Mouse (Mus musculus) limb, embryonic 12.5 days (tissue): ENCODE measurements around the gene Krt14. TPM values are rescaled to one million over a fixed set of nuclear protein-coding genes. Genes with fewer than 3 reads are reported as not detected.

Source experiments
- ATAC-seq: fragments of 200-750 bp; cut with Nextera tagmentation; 2 replicates; pipeline ENCODE4 v1.8.0; 2017; ENCODE audit warnings: low read depth, moderate TSS enrichment; ENCODE audit not compliant: insufficient number of reproducible peaks, insufficient read depth, low FRiP score, low TSS enrichment
- H3K27ac ChIP-seq: fragments of 300-500 bp; sonication (generic); 2 replicates; pipeline ENCODE4 v1.5.1; 2016; ENCODE audit warnings: mild to moderate bottlenecking, moderate library complexity
- H3K27me3 ChIP-seq: fragments of 300-500 bp; sonication (generic); 2 replicates; pipeline ENCODE4 v1.6.1; 2016; ENCODE audit warnings: mild to moderate bottlenecking, moderate library complexity
- H3K36me3 ChIP-seq: fragments of 300-500 bp; sonication (generic); 2 replicates; pipeline ENCODE4 v1.6.1; 2016; ENCODE audit warnings: mild to moderate bottlenecking, moderate library complexity
- H3K4me1 ChIP-seq: fragments of 300-500 bp; sonication (generic); replicated peaks from 2 replicates; pipeline ENCODE4 v1.6.1; 2016
- H3K4me2 ChIP-seq: fragments of 300-500 bp; sonication (generic); 2 replicates; pipeline ENCODE4 v1.6.1; 2016; ENCODE audit warnings: mild to moderate bottlenecking, moderate library complexity
- H3K4me3 ChIP-seq: fragments of 300-500 bp; sonication (generic); replicated peaks from 2 replicates; pipeline ENCODE4 v1.5.1; 2016; ENCODE audit warnings: mild to moderate bottlenecking
- H3K9ac ChIP-seq: fragments of 300-500 bp; sonication (generic); replicated peaks from 2 replicates; pipeline ENCODE4 v1.6.1; 2016; ENCODE audit warnings: mild to moderate bottlenecking, moderate library complexity
- H3K9me3 ChIP-seq: fragments of 300-500 bp; sonication (generic); 2 replicates; pipeline ENCODE4 v1.6.1; 2016; ENCODE audit warnings: mild to moderate bottlenecking, moderate library complexity
- whole genome bisulfite sequencing: fragments of 180-500 bp; shearing (Covaris S2); methylation state at CpG from one replicate; pipeline ENCODE4 v1.1.7; 2016; 5-methylcytosine and 5-hydroxymethylcytosine counted together
- polyA plus RNA-seq: library from polyadenylated mRNA; unstranded; fragments of >200 nt; fragmentation: Nextera tagmentation; extraction: Ambion mirVana; gene quantifications from 2 replicates; pipeline ENCODE4 v1.2.1, GENCODE M21; 2016

Krt14 gene
- polyA plus RNA-seq, 1 experiment from 2014 or later, result 144 TPM

DNA sequence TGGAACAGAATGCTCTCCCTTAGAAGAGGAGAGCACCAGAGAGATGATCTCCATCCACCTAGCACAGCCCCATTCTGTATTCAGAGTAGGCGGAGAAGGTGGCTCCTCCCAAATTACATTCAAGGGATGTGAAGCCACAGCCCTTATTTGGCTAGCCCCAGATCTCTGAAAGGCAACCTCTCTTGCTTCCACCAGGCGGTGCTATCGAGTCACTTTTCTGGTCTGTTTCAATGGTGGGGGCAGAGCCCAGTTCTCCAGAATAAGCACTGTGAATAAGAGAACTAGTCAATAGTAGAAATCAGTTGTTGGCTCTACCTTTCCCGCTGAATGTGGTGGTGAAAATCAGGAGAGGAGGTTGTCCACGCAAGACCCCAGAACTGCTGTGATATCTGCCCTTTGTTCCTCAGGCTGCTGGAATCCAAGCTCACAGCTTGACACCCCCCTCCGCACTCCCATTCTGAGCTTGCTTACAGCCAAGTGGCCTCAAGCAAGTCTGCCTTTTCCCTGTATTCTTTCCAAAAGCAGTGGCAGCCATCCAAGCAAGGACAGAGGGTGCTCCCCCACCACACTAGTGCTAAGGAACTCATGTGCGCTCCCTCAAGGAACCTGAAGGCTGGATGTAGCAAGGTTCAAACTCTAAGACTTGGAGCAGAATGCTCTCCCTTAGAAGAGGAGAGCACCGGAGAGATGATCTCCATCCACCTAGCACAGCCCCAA lies 7.1 kb downstream of the Krt14 start:
- Histone ChIP-seq H3K36me3 (no peaks in the 10 kb centered on the region), H3K4me3 (no peak overlapping the region), H3K9ac (no peak overlapping the region), H3K4me2 (no peak overlapping the region), H3K9me3 (no peaks in the 10 kb centered on the region), H3K27ac (no peak overlapping the region), H3K4me1 (no peaks in the 10 kb centered on the region), H3K27me3 (no peaks in the 10 kb centered on the region)
- ATAC-seq, result no peak
- 48% methylated on average over 8 of the region's 8 CpGs for WGBS

DNA sequence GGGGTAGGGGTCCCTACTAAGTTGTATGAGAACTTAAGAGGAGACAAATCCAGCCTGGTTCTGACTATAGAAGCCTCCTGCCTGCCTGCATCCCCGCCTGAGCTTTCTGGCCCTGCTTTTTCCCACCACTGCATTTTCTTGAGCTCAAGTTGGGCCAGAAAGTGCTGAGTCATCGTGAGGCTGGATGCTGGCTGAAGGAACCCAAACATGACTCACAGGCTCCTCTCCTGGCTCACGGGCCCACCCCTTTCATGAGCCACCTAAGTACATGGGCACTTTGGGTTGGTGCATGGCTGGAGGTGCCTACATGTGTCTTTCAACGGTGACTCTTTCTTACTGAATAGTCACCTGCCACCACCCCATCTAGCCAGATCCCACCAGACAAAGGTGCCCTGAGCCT lies 8.7 kb downstream of the Krt14 start:
- Histone ChIP-seq H3K4me1 (no peaks in the 10 kb centered on the region), H3K9ac (no peak overlapping the region), H3K4me2 (no peak overlapping the region), H3K27ac (no peak overlapping the region), H3K36me3 (no peaks in the 10 kb centered on the region), H3K4me3 (no peak overlapping the region), H3K9me3 (no peaks in the 10 kb centered on the region), H3K27me3 (no peaks in the 10 kb centered on the region)
- 71% methylated on average over 4 of the region's 4 CpGs for WGBS
- no peak for ATAC-seq

DNA sequence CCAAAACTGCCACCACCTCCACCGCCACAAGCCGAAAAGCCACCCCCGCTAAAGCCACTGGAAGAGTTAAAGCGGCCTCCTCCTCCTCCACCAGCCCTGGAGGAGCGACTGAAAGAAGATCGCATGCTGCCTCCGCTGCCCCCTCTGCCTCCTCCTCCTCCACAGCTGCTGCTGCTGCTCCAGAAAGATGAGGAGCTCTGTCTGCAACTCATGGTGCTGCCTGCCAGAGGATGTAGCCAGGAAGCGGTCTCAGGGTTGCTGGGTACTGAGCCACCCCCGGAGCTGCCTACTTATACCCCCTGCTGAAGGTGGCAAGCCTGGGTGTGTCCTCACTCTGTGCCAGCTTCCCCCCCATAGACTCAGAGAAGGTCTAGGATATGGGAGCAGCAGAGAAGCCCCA lies 14.4 kb downstream of the Krt14 start, which contains the start of gene Krt9:
Gene Krt9, minus strand, starts transcription at position 255 of the 400 bp plus-strand sequence.
- H3K27me3 ChIP-seq, result peaks cover 8% of the 10 kb centered on the region; the same call in 1 of the 2 replicates
- H3K4me2 ChIP-seq, result no peak within 1 kb of the TSS
- H3K4me1 ChIP-seq, result no peaks in the 10 kb centered on the region
- H3K9me3 ChIP-seq, result no peaks in the 10 kb centered on the region
- H3K27ac ChIP-seq, result no peak within 1 kb of the TSS
- no peak within 1 kb of the TSS for H3K4me3 ChIP-seq
- ATAC-seq, result no peak
- WGBS, result 38% methylated on average over 9 of the region's 9 CpGs
- H3K9ac ChIP-seq, result no peak within 1 kb of the TSS
- no peaks in the 10 kb centered on the region for H3K36me3 ChIP-seq

DNA sequence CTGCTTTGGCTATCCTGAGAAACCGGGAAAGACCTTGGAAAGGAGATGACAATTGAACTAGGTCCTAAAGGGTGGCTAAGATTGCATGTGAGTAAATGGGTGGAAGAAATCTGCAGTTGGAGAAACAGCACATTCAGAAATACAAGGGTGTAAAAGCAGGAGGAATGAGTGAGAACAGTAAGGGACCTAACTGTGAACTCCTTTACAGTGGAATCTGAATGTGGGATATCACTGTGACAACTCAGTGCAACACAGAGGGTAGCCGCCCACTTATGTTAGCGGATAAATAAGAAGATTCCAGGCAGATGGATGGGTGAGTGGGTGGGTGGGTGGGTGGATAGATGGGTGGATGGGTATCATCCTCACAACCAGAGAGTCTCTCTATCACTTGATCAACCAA lies 15.5 kb downstream of the Krt14 start:
- Histone ChIP-seq H3K9me3 (no peaks in the 10 kb centered on the region), H3K4me1 (no peaks in the 10 kb centered on the region), H3K36me3 (no peaks in the 10 kb centered on the region), H3K4me2 (no peak overlapping the region), H3K27ac (no peak overlapping the region), H3K9ac (no peak overlapping the region), H3K4me3 (no peak overlapping the region), H3K27me3 (peaks cover 8% of the 10 kb centered on the region; the same call in 1 of the 2 replicates)
- ATAC-seq, result no peak
- WGBS, result 98% methylated on average over 3 of the region's 3 CpGs

DNA sequence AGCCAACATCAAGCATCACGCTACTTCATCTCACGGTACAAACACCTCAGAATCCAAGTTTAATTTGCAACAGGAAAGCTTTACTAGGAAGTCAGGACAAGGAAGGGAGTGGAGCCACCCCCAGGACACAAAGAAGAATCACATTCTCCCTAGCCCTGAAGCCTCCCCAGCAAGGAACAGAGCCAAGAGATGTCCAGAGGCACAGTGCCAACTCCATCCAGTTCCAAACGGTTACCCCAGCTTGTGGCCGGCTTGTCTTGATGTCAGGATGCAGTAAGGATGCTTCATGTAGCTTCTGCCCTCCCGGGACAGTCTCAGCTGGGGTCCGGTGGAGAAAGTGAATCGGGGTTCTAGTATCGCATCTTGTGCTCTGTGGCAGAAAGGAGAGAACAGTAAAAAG lies 20.6 kb downstream of the Krt14 start:
- no peak overlapping the region for H3K4me2 ChIP-seq
- no peak for ATAC-seq
- H3K4me3 ChIP-seq, result no peak overlapping the region
- WGBS, result 85% methylated on average over 8 of the region's 8 CpGs
- no peaks in the 10 kb centered on the region for H3K4me1 ChIP-seq
- H3K27me3 ChIP-seq, result no peaks in the 10 kb centered on the region
- H3K9ac ChIP-seq, result no peak overlapping the region
- H3K27ac ChIP-seq, result no peak overlapping the region
- no peaks in the 10 kb centered on the region for H3K36me3 ChIP-seq
- no peaks in the 10 kb centered on the region for H3K9me3 ChIP-seq

DNA sequence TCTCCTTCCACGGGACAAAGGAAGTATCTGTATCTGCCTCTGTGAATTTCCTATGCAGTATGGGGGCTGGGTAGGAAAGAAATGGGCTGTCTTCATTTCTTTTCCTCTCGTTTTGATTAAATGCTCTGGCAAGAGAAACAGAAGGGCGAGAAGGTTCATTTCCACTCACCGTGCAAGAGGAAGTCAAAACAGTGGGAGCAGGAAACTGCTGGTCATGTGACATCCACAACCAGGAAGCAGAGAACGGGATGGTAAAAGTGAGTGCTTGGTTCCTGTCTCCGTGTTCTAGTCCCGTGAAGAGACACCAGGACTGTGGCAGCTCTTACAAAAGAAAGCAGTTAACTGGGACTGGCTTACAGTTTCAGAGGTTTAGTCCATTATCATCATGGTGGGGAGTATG lies 25.6 kb downstream of the Krt14 start:
- no peaks in the 10 kb centered on the region for H3K36me3 ChIP-seq
- no peaks in the 10 kb centered on the region for H3K4me1 ChIP-seq
- ATAC-seq, result no peak
- H3K9me3 ChIP-seq, result no peaks in the 10 kb centered on the region
- H3K9ac ChIP-seq, result no peak overlapping the region
- H3K27me3 ChIP-seq, result no peaks in the 10 kb centered on the region; the same call in 1 of the 2 replicates
- no peak overlapping the region for H3K4me2 ChIP-seq
- H3K27ac ChIP-seq, result no peak overlapping the region
- 78% methylated on average over 7 of the region's 7 CpGs for WGBS
- no peak overlapping the region for H3K4me3 ChIP-seq

DNA sequence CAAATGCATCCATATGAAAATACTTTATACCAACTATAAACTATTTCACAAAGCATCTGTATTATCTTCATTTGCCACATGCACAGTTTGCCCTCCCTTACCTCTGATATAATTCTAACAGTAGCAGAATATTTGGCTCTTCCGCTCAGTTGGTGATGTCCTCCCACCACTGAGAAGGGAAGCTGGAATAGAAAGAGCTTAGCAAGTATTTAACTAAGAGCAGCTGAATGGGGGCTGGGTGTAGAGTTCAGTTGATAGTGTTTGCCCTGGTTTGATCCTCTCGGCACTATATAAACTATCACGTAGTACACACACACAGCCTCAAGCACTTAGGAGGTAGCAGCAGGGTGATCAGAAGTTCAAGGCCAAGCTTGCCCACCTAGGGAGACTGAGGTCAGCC lies 28.1 kb downstream of the Krt14 start:
- Histone ChIP-seq H3K36me3 (no peaks in the 10 kb centered on the region), H3K9ac (no peak overlapping the region), H3K27me3 (no peaks in the 10 kb centered on the region; the same call in 1 of the 2 replicates), H3K4me2 (no peak overlapping the region), H3K4me3 (no peak overlapping the region), H3K4me1 (no peaks in the 10 kb centered on the region), H3K9me3 (no peaks in the 10 kb centered on the region), H3K27ac (no peak overlapping the region)
- ATAC-seq, result no peak
- WGBS, result 68% methylated on average over 3 of the region's 3 CpGs

DNA sequence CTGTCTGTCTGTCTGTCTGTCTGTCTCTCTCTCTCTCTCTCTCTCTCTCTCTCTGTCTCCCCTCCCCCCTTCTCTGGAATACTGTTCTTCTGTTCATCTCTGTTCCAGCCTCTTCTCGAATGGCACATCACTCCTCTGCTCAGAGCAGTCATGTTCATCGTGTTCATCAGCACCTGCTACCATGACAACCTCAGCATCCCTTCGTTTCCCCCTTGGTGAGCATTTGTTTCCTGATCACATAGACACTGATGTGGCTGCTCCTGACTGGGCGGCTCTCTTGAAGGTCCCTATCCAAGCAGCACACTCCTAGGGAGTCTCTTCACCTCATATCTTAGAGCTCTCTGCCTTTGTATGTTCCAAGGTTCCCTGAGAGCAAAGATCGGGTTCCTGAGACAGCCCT lies 29.0 kb downstream of the Krt14 start:
- Histone ChIP-seq H3K36me3 (no peaks in the 10 kb centered on the region), H3K27ac (no peak overlapping the region), H3K4me1 (no peaks in the 10 kb centered on the region), H3K4me2 (no peak overlapping the region), H3K4me3 (no peak overlapping the region), H3K9ac (no peak overlapping the region), H3K27me3 (no peaks in the 10 kb centered on the region; the same call in 1 of the 2 replicates), H3K9me3 (no peaks in the 10 kb centered on the region)
- no peak for ATAC-seq
- WGBS, result 85% methylated on average over 5 of the region's 5 CpGs

DNA sequence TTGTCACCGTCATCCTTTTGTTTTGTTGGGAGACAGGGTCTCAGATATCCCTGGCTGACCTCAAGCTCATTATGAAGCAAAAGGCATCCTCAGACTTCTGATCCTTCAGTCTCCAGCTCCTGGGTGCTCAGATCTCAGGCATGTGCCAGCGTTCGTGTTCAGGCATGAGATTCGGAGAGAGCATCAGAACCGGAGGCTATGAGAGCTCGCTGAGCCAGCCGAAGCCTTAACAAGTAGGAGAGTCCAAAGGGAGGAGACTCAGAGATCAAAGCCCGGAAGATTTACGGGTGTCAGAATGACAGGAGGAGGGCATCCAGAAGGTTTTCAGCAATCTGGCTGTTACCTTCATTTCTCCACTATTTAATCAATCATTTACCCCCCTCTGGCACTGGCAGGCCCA lies 30.6 kb downstream of the Krt14 start:
- no peaks in the 10 kb centered on the region for H3K9me3 ChIP-seq
- no peak overlapping the region for H3K4me3 ChIP-seq
- H3K4me1 ChIP-seq, result no peaks in the 10 kb centered on the region
- no peak overlapping the region for H3K9ac ChIP-seq
- no peak overlapping the region for H3K4me2 ChIP-seq
- no peaks in the 10 kb centered on the region; the same call in 1 of the 2 replicates for H3K27me3 ChIP-seq
- no peak overlapping the region for H3K27ac ChIP-seq
- WGBS, result 39% methylated on average over 9 of the region's 9 CpGs
- ATAC-seq, result no peak
- H3K36me3 ChIP-seq, result no peaks in the 10 kb centered on the region

DNA sequence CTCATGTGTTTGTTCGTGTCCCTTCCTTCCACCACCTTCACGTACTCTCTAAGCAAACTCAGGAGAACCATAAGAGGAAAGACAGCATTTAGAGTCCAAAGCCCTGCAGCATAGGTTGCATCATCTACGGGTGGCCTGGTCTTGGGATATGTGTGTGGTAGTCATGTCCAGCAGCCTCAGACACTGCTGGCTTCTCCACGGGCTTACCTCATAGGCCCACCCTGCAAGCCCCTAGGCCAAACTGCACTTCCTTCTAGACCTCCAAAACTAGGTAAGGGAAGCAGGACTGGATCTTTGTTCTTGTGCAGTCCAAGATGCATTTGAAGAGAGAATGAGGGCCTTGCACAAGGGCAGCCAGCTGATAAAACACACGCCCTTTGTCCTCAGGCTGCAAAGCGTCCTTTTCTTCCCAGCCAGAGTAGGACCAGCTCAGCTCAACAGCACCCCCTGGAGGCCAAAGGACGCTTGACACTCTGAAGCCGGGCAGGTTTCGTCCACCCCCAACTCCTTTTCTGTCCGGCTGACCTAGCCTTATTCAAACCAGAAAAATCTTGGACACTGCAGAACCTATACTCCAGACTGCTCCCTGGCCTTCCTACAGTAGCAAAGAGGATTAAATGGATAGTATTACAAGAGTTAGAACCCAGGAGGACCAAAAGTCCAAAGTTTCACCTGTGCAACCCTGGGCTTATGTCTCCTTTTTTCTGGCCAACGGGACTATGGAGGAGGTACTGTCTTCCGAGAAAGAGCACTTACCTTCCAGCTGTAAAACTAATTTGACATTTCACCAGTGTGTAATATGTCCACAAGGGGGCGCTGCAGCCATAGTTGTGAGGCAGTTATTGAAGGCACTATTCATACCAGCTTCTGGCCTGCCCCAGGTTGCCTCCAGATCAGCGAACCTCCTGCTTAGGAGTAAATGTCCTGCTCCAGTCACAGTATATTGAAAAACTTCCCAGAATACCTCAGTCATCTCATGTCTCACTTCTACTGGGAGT lies 38.3 kb downstream of the Krt14 start:
- Histone ChIP-seq H3K4me3 (no peak overlapping the region), H3K27me3 (no peaks in the 10 kb centered on the region), H3K9me3 (no peaks in the 10 kb centered on the region), H3K36me3 (no peaks in the 10 kb centered on the region), H3K4me2 (no peak overlapping the region), H3K4me1 (peaks cover 7% of the 10 kb centered on the region; the same call in 1 of the 2 replicates), H3K27ac (no peak overlapping the region), H3K9ac (no peak overlapping the region)
- 32% methylated on average over 14 of the region's 14 CpGs for WGBS
- ATAC-seq, result no peak

DNA sequence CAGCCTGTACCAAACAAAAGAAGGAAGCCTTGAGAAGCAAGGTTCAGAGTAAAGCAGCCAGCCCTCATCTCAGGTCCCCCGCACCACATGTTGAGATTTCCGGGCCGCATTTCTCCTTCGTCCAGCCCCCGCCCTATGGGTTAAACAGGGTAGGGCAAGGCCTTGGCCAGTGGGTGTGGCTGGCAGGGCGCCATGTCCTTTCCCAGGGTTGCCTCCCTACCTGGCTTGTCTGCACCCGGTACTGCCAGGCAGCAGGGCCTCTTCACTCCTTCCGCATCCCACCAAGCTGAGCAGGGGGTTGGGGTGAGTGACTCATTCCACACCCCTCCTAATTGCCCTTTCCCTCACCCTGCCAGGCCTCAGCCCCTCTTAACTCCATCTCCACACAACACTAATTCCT lies 39.3 kb downstream of the Krt14 start:
- Histone ChIP-seq H3K4me1 (peaks cover 7% of the 10 kb centered on the region; the same call in 1 of the 2 replicates), H3K36me3 (no peaks in the 10 kb centered on the region), H3K9me3 (no peaks in the 10 kb centered on the region), H3K4me3 (no peak overlapping the region), H3K27me3 (no peaks in the 10 kb centered on the region), H3K9ac (no peak overlapping the region), H3K4me2 (no peak overlapping the region), H3K27ac (no peak overlapping the region)
- WGBS, result 73% methylated on average over 8 of the region's 8 CpGs
- ATAC-seq, result no peak
